Mouse (Mus musculus): Measurements from ENCODE around the gene Cd40. TPM values are rescaled to one million over a fixed set of nuclear protein-coding genes. Genes with fewer than 3 reads are reported as not detected.

The Cd40 gene
- polyA plus RNA-seq, 1 experiment from 2014 or later, result 4.5 TPM

- no peak for TF ChIP-seq CTCF (IDR thresholded peaks at IDR 0.05; ENCODE audit: low read depth)
- TF ChIP-seq EP300 (IDR thresholded peaks at IDR 0.05; ENCODE audit: low read depth), result peak; percentile 19; the same call in 1 of the 2 replicates
- peaks cover 35% of the 10 kb centered on the region for H3K36me3 ChIP-seq (replicated peaks; ENCODE audit: insufficient read depth, low read length)
- H3K4me2 ChIP-seq (ENCODE audit: low read depth, low read length), result no peak overlapping the region
- H3K9ac ChIP-seq (replicated peaks), result no peak overlapping the region
- peak; percentile 62 for ATAC-seq
- H3K4me1 ChIP-seq (ENCODE audit: insufficient read depth), result peaks cover 23% of the 10 kb centered on the region
- peak overlapping the region; percentile 3; the same call in 1 of the 2 replicates for H3K27ac ChIP-seq (ENCODE audit: low read depth)
- H3K4me3 ChIP-seq (ENCODE audit: low read depth, low read length), result no peak overlapping the region
- no peaks in the 10 kb centered on the region for H3K9me3 ChIP-seq (ENCODE audit: low read length)
- 46% methylated on average over 5 of the region's 5 CpGs for WGBS (ENCODE audit: insufficient replicate concordance)
- DNase-seq, result no peak
- H3K27me3 ChIP-seq (ENCODE audit: insufficient read depth, low read length), result no peaks in the 10 kb centered on the region
These were observed 40.5 kb upstream of the Cd40 start for GRCm38 (mm10) chr2:165014935-165015334.

- H3K4me3 ChIP-seq (ENCODE audit: low read depth, low read length), result no peak overlapping the region
- H3K9me3 ChIP-seq (ENCODE audit: low read length), result no peaks in the 10 kb centered on the region
- 81% methylated on average over 3 of the region's 3 CpGs for WGBS (ENCODE audit: insufficient replicate concordance)
- TF ChIP-seq CTCF (IDR thresholded peaks at IDR 0.05; ENCODE audit: low read depth) (no peak), EP300 (IDR thresholded peaks at IDR 0.05; ENCODE audit: low read depth) (no peak)
- no peaks in the 10 kb centered on the region for H3K27me3 ChIP-seq (ENCODE audit: insufficient read depth, low read length)
- ATAC-seq (no peak), DNase-seq (no peak)
- H3K4me2 ChIP-seq (ENCODE audit: low read depth, low read length), result no peak overlapping the region
- H3K9ac ChIP-seq (replicated peaks), result no peak overlapping the region
- H3K4me1 ChIP-seq (ENCODE audit: insufficient read depth), result peaks cover 12% of the 10 kb centered on the region
- no peak overlapping the region for H3K27ac ChIP-seq (ENCODE audit: low read depth)
- H3K36me3 ChIP-seq (replicated peaks; ENCODE audit: insufficient read depth, low read length), result peaks cover 12% of the 10 kb centered on the region; the same call in 1 of the 2 replicates
These were observed 34.9 kb upstream of the Cd40 start for GRCm38 (mm10) chr2:165020490-165020889.

DNA sequence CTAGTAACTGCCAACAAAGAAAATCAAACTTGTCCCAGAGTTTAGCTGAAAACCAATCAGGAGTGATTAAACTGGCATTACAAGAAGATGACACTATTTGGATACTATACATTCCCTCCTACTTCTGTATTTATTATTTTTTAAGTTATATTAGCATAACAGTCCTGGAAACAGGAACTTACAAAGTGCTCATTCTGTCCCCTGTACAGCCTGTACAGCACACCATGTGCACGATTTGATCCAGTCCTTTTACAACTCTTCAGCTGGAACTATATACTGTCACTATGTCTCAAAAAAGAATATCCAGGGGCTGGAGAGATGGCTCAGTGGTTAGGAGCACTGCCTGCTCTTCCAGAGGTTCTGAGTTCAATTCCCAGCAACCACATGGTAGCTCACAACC lies 28.3 kb upstream of the Cd40 start:
- Histone ChIP-seq H3K9me3 (ENCODE audit: low read length) (no peaks in the 10 kb centered on the region), H3K4me2 (ENCODE audit: low read depth, low read length) (no peak overlapping the region), H3K27ac (ENCODE audit: low read depth) (no peak overlapping the region), H3K27me3 (ENCODE audit: insufficient read depth, low read length) (no peaks in the 10 kb centered on the region), H3K4me3 (ENCODE audit: low read depth, low read length) (no peak overlapping the region), H3K36me3 (replicated peaks; ENCODE audit: insufficient read depth, low read length) (0 out of 2 replicates have a peak, but pooled peaks cover 4% of the 10 kb centered on the region), H3K9ac (replicated peaks) (no peak overlapping the region), H3K4me1 (ENCODE audit: insufficient read depth) (no peaks in the 10 kb centered on the region)
- TF ChIP-seq EP300 (IDR thresholded peaks at IDR 0.05; ENCODE audit: low read depth) (peak; percentile 60; the same call in 1 of the 2 replicates), CTCF (IDR thresholded peaks at IDR 0.05; ENCODE audit: low read depth) (no peak)
- WGBS (ENCODE audit: insufficient replicate concordance), result 38% methylated on average over 1 of the region's 1 CpGs
- DNase-seq, result no peak
- ATAC-seq, result no peak

DNA sequence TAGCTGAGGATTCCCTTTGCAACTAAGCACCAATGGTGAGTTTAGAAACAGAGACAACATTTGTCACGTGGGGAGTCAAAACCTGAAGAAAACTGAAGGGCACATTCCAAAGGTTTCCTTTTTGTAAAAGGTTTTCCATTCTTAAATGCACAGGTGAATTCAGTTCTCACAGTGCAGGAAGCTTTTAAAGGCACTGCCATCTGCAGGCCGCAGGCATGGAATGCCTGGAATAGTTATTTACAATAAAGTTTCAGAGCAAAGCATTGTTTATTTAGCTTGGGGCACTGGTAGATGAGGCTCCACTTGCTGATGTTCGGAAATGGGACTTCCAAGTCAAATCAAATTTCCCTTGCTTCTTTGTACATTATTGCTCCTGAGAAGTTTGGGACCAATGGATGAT lies 22.9 kb upstream of the Cd40 start:
- no peaks in the 10 kb centered on the region for H3K9me3 ChIP-seq (ENCODE audit: low read length)
- H3K4me2 ChIP-seq (ENCODE audit: low read depth, low read length), result no peak overlapping the region
- WGBS (ENCODE audit: insufficient replicate concordance), result 66% methylated on average over 3 of the region's 3 CpGs
- ATAC-seq, result no peak
- TF ChIP-seq CTCF (IDR thresholded peaks at IDR 0.05; ENCODE audit: low read depth) (peak; percentile 51), EP300 (IDR thresholded peaks at IDR 0.05; ENCODE audit: low read depth) (no peak)
- no peak overlapping the region for H3K4me3 ChIP-seq (ENCODE audit: low read depth, low read length)
- H3K4me1 ChIP-seq (ENCODE audit: insufficient read depth), result peaks cover 14% of the 10 kb centered on the region
- H3K9ac ChIP-seq (replicated peaks), result no peak overlapping the region
- no peaks in the 10 kb centered on the region for H3K27me3 ChIP-seq (ENCODE audit: insufficient read depth, low read length)
- no peak overlapping the region for H3K27ac ChIP-seq (ENCODE audit: low read depth)
- DNase-seq, result no peak
- H3K36me3 ChIP-seq (replicated peaks; ENCODE audit: insufficient read depth, low read length), result no peaks in the 10 kb centered on the region

GRCm38 (mm10) chr2:165033306-165033705 lies 22.1 kb upstream of the Cd40 start:
- H3K27me3 ChIP-seq (ENCODE audit: insufficient read depth, low read length), result no peaks in the 10 kb centered on the region
- peak overlapping the region; percentile 87; the same call in 1 of the 2 replicates for H3K9ac ChIP-seq (replicated peaks)
- TF ChIP-seq CTCF (IDR thresholded peaks at IDR 0.05; ENCODE audit: low read depth), result no peak
- no peak for TF ChIP-seq EP300 (IDR thresholded peaks at IDR 0.05; ENCODE audit: low read depth)
- H3K4me1 ChIP-seq (ENCODE audit: insufficient read depth), result peaks cover 14% of the 10 kb centered on the region
- ATAC-seq (no peak), DNase-seq (no peak)
- H3K36me3 ChIP-seq (replicated peaks; ENCODE audit: insufficient read depth, low read length), result no peaks in the 10 kb centered on the region
- peak overlapping the region; percentile 80 for H3K4me2 ChIP-seq (ENCODE audit: low read depth, low read length)
- no peak overlapping the region for H3K27ac ChIP-seq (ENCODE audit: low read depth)
- WGBS (ENCODE audit: insufficient replicate concordance), result 64% methylated on average over 6 of the region's 6 CpGs
- H3K4me3 ChIP-seq (ENCODE audit: low read depth, low read length), result peak overlapping the region; percentile 71
- no peaks in the 10 kb centered on the region for H3K9me3 ChIP-seq (ENCODE audit: low read length)

DNA sequence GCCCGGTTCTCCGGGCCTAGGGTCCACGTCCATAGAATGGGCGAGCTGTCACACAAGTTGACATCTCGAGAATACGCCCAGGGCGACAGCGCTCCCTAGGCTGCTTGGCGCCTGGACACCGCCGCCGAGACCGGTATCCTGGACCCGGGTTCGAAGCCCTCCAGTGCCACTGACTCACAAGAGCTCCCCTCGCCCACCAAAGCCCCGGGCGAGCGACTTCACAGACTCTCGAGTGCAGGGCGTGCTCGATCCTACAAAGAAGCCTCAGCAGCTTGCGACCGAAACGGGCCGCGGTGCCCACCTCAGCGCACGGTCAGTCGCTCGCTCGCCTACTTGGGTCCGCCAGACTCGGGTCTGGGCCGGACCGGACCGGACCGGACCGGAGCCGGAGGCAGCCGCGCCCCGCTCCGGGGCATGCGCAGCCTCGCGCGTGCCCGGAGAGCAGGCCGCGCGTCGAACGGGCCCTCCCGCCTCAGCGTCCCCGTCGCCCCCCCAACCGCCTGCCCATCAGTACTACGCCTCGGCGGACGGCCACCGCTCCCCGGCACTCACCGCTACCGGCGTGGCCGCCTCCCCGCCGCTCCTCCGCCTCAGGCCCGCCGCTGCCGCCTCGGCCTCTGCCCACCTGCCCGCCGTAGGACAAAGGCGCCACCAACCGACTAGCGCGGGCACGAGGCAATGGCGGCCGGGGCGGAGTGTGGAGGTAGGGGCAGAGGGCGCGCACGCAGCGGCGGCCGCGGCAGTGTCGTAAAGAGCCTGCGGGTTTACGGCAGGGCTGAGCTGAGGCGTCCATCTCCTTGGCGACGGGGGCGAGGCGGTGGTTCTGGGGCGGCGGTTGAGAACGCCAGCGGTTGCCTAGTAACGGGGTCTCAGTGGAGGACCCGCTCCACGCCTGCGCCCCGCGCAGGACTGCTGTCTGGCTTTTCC lies 21.0 kb upstream of the Cd40 start, which contains the start of gene Ncoa5:
TSS of gene Ncoa5 (minus strand) at position 737 of the 927 bp plus-strand sequence.
- peak within 1 kb of the TSS; percentile 83 for H3K27ac ChIP-seq (ENCODE audit: low read depth)
- H3K4me1 ChIP-seq (ENCODE audit: insufficient read depth), result peaks cover 14% of the 10 kb centered on the region
- H3K27me3 ChIP-seq (ENCODE audit: insufficient read depth, low read length), result no peaks in the 10 kb centered on the region
- TF ChIP-seq EP300 (IDR thresholded peaks at IDR 0.05; ENCODE audit: low read depth) (no peak), CTCF (IDR thresholded peaks at IDR 0.05; ENCODE audit: low read depth) (peak; percentile 42)
- peak within 1 kb of the TSS; percentile 80 for H3K4me2 ChIP-seq (ENCODE audit: low read depth, low read length)
- no peaks in the 10 kb centered on the region for H3K9me3 ChIP-seq (ENCODE audit: low read length)
- DNase-seq (peak; percentile 97), ATAC-seq (peak; percentile 98)
- H3K4me3 ChIP-seq (ENCODE audit: low read depth, low read length), result peak within 1 kb of the TSS; percentile 71
- H3K36me3 ChIP-seq (replicated peaks; ENCODE audit: insufficient read depth, low read length), result no peaks in the 10 kb centered on the region
- 3% methylated on average over 94 of the region's 111 CpGs for WGBS (ENCODE audit: insufficient replicate concordance)
- H3K9ac ChIP-seq (replicated peaks), result peak within 1 kb of the TSS; percentile 87
